Mouse (Mus musculus) testis, adult 2 months (tissue): Measurements from ENCODE around the gene Rfc2.

Experiments
- CTCF ChIP-seq: fragments of 200-500 bp; IDR thresholded peaks from 2 replicates; pipeline ENCODE4 v1.5.1; 2012; ENCODE audit warnings: low read depth, mild to moderate bottlenecking, inconsistent platforms, low read length, moderate library complexity; ENCODE audit not compliant: control insufficient read depth, insufficient read depth, insufficient replicate concordance
- POLR2A ChIP-seq: fragments of 200-500 bp; IDR thresholded peaks from 2 replicates; pipeline ENCODE4 v1.6.1; 2012; ENCODE audit warnings: low read depth, mild to moderate bottlenecking, inconsistent platforms, low read length, moderate library complexity; ENCODE audit not compliant: control insufficient read depth

GRCm38 (mm10) chr5:134560450-134561171, 20.6 kb upstream of the Rfc2 start:
- TF ChIP-seq POLR2A (no peak), CTCF (no peak)
